Mouse (Mus musculus): ENCODE data around the gene Gdpgp1.

The Gdpgp1 gene

DNA sequence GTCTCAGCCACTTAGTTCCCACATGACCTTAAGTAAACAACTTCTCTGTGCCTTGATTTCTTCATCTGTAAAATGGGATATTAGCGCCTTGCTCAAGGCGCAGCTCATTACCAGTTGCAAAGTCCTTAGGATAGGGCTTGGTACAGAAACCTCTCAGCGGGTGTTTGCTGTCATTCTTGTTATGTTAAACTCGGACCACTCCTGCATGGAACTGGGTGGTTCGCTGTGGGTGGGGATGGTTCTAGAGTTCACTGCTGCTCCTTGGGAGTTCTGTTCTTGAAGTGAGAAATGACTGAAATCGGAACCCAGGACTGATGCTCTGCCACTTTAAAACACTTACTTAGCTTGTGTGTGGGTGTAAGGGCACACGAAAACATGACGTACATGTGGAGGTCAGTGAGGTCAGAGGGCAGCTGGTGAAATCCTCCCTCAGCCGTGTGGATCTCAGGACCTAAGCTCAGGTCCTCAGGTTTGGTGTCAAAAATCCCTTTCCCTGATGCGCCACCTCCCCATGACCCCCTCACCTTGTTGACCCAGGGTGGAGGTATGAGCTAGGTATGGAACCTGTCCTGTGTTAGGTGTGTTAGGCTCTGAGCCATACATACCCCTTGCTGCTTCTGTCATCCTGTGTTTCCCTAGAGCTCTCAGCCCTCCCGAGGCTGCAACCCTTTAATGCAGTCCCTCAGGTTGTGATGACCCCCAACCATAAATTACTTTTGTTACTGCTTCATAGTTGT, 32.6 kb upstream of the Gdpgp1 start:
- no peak for DNase-seq

GRCm38 (mm10) chr7:80200588-80200945, 32.1 kb upstream of the Gdpgp1 start:
- DNase-seq, result no peak

GRCm38 (mm10) chr7:80200963-80201539, 31.6 kb upstream of the Gdpgp1 start:
- DNase-seq, result no peak

- DNase-seq, result no peak
Measured at GRCm38 (mm10) chr7:80201888-80202540, 30.7 kb upstream of the Gdpgp1 start.

- no peak for DNase-seq
Measured at GRCm38 (mm10) chr7:80202961-80203360, 29.7 kb upstream of the Gdpgp1 start.

DNA sequence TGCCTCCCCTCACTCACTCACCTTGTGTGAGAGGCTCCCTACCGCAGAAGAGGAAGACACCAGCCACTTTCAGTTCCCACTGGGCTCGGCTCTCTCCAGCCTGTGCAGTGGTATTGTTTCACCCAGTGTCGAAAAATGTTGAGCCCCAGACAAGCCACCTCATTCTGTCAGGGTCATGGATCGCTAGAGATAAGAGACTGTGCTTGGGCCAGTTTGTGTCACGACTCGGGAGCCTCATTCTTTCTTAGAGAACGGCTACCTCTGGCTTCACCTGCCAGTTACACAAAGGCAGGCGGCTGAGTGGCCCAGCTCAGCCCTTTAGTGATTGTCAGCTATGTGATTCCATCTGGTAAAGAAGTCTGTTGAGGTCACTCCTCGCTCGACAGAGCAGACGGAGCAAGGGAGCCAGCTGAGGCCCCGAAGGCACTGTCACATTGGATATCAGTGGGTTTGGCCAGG, 29.0 kb upstream of the Gdpgp1 start:
- no peak for DNase-seq

DNA sequence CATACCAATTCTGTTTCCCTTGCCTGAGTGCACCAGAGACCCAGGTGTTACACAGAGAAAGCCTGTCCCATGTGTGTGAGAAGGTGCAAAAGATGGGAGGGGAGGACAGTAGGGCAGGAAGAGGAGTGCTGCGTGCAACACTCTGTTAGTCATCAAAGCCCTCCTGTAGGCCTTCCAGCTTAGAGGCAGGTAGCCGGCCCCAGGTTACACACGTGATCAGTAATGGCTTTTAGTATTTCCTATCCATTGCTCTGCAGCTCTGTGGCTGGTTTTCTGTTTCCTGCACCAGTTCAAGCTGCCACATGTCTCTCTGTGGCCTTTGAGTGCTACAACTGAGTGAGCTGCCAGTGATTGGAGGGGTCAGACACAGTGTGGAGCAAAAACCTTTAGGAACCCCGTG, 28.3 kb upstream of the Gdpgp1 start:
- no peak for DNase-seq

DNA sequence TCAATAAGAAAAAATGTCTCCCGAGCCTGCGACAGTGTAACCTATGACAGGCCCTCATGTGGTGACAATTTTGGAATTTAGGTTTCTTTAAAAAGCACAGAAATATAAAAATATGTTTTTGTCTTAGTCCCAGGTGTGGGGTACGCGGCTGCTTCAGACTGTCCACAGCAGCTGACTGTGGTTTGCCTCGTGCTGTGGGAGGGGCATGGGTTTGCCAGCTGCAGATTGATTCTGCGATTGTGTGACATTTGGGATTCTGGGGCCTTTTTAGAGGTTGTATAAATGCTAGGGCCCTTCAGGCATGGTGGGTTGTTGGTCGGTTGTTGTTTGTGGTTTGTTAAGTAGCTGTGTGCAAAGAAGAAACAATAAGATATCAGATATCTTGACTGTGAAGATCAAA, 27.7 kb upstream of the Gdpgp1 start:
- no peak for DNase-seq

GRCm38 (mm10) chr7:80205705-80206589, 26.7 kb upstream of the Gdpgp1 start:
- no peak for DNase-seq

DNA sequence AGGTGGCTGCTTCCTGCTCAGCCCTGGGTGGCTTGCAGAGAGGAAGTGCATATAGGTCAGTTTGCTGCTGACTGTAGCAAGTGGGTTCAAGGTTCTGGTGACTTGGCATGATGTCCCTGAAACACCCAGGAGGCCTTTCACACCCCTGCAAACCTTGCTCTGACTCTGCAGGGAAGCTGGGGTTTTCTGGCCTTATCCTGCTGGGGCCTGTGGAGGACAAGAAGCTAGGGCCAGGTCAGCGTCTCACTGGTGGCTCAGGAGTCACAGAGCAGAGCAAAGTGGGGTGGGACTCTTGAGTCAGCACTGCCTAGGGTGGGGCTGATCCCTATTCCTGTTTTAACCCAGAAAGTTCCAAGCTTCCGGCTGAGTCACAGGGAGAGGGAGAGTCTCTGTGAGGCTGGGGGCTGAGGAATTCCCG, 25.3 kb upstream of the Gdpgp1 start:
- no peak for DNase-seq

- peak; percentile 69 for DNase-seq
Measured at GRCm38 (mm10) chr7:80208026-80208642, 24.5 kb upstream of the Gdpgp1 start.

DNA sequence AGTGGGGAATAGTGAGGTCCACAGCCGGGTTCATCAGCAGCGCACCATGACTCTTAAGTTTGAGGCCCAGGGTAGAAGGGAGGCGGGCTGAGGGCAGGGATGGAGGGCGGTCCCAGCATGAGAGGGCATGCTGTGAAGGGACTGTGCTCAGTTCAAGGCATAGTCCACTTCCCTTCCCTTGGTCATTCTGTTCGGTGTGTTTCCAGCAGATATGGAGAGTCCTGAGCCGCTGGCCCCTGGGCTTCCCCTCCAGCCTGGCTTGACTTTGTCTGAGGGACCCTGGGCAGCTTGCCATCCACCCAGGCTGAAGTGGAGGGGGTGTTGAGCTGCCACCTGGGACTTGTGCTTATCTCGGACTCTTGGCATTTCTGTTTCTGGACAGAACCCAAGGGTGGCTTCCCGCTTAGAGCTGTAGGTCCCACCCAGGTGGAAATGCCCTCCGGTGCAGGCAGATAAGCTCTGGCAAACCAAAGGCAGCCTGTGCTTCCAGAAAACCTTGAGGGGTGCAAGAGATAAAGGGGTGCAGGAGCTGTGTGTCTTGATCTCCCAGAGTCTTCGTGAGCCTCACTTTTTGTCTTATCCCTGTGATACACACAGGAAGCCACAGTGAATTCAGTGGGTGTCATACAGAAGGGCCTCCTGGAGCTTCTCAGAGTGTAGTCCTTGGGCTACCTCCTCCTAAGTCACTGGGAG, 23.8 kb upstream of the Gdpgp1 start:
- DNase-seq, result peak; percentile 83

DNA sequence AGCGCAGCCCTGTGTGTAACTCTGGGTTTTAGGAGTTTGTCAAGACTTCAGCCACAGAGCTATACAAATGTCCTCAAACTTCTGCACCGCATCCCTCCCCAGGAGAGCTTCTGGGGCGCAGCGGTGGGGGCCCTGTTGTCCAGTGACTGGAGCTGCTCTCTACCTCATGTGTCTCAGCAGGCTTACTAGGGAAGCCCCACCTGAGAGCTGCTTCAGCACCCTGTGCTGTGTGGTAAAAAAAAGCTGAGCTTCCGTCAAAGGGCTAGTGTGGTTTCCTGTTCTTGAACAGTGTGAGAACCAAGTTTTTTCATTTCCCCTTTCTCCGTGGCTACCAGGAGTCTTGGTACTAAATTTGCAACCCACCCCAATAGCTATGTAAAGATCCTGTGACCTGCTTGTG, 23.0 kb upstream of the Gdpgp1 start:
- no peak for DNase-seq

GRCm38 (mm10) chr7:80210982-80211381, 21.7 kb upstream of the Gdpgp1 start:
- no peak for DNase-seq

DNA sequence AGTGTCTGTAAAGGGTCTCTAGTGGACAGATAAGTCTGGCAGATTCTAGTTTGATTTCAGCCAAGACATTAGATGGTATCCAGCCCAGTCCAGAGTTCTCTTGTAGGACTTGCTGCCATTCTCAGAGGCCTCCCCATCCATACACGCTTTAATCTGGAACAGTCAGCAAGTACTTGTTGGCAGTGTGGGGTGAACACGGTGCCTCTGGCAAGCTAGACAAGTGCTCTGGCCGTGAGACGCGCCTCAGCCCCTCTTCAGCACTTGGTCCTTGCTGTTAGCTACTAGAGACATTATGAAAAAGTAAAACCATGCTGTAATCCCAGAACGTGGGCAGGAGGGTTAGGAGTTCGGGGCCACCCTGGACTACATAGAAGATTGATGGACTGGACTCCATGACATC, 19.1 kb upstream of the Gdpgp1 start:
- DNase-seq, result no peak

DNA sequence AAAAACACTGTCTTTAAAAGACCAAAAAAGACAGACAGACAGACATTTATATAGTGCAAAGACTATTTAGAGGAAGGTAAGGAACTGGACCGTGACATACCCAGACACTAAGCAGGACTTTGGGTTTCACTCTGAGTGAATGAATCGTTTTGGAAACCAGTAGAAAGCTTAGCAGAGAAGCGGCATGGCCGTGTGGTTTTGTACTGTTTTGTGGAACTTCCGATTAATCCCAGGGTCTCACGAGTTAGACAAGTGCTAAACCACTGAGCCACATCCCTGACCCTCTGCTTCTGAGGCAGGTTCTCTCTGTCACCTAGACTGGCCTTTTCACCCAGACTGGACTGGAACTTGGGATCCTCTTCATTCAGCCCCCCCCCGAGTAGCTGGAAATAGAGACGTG, 18.2 kb upstream of the Gdpgp1 start:
- DNase-seq, result no peak

DNA sequence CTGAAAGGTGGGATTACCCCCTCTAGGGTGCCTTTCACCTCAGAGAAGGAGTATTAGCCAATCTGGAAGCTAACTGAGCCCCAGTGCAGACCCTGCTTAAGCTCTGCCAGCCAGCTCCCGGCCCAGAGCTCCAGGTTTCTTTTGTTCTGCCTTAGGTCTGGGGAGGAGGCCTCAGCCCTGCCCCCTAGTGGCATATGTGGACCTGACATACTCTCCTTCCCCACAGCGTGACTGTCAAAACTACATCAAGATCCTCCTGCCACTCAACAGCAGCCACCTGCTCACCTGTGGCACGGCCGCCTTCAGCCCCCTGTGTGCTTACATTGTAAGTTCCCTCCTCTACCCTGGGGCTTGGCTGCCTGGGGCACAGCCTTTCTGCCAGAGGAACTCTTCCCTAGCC, 17.3 kb upstream of the Gdpgp1 start:
- peak; percentile 87 for DNase-seq

DNA sequence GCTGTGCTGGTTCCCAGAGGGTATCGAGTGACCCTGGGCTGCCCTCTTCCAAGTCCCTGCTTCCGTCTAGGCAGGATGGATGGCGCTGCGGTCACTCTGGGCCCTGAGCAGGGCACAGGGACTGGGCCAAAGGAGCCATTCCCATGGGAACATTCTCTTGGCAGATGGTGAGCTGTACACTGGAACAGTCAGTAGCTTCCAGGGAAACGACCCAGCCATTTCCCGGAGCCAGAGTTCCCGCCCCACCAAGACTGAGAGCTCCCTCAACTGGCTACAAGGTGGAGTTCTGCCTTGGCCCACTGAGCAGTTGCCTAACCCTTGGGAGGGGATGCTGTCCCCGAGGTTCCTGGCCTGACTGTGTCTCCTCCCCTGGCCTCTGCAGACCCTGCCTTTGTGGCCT, 16.1 kb upstream of the Gdpgp1 start:
- DNase-seq, result peak; percentile 53

GRCm38 (mm10) chr7:80218666-80219065, 14.0 kb upstream of the Gdpgp1 start:
- DNase-seq, result no peak

DNA sequence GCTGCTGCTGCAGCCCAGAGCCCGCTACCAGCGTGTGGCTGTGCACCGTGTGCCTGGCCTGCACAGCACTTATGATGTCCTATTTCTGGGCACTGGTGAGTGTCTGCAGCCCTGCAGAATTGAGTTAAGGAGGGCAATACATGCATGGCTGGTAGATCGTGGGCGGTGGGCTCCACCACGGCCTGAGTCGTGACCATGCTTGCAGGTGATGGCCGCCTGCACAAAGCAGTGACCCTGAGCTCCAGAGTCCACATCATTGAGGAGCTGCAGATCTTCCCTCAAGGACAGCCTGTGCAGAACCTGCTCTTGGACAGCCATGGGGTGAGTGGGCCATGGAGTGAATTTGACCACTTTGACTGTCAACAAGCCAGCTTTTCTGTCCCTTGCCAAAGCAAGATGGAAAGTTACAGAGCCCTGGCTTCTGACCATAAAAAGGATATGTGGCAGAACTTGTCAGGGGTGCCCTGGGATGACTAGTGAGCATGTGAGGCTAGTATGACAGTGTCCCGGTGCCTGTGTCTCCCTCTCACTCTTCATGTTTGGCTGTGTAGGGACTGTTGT, 12.3 kb upstream of the Gdpgp1 start:
- DNase-seq, result no peak

- DNase-seq, result no peak
Measured at GRCm38 (mm10) chr7:80221179-80221750, 11.4 kb upstream of the Gdpgp1 start.

GRCm38 (mm10) chr7:80227065-80227464, 5.6 kb upstream of the Gdpgp1 start:
- no peak for DNase-seq
